Mouse (Mus musculus) midbrain, embryonic 14.5 days (tissue): Measurements from ENCODE around the gene Spsb1. TPM values are rescaled to one million over a fixed set of nuclear protein-coding genes. Genes with fewer than 3 reads are reported as not detected.

Experiments used
- ATAC-seq: fragments of 200-750 bp; cut with Nextera tagmentation; 2 replicates; pipeline ENCODE4 v1.8.0; 2017; ENCODE audit warnings: moderate number of reproducible peaks, moderate library complexity; ENCODE audit not compliant: low FRiP score, low TSS enrichment
- DNase-seq: peaks from one replicate; pipeline ENCODE4 v3.0.0-alpha.2; 2015
- H3K27ac ChIP-seq: fragments of 300-500 bp; sonication (generic); replicated peaks from 2 replicates; pipeline ENCODE4 v1.5.1; 2014; ENCODE audit warnings: mild to moderate bottlenecking, low read depth, low read length, moderate library complexity
- H3K27me3 ChIP-seq: fragments of 300-500 bp; sonication (generic); 2 replicates; pipeline ENCODE4 v1.6.1; 2014; ENCODE audit warnings: low read length, control low read depth, mixed read lengths; ENCODE audit not compliant: control insufficient read depth, insufficient read depth
- H3K36me3 ChIP-seq: fragments of 300-500 bp; sonication (generic); 2 replicates; pipeline ENCODE4 v1.6.1; 2014; ENCODE audit warnings: low read length, control low read depth; ENCODE audit not compliant: control insufficient read depth, insufficient read depth
- H3K4me1 ChIP-seq: fragments of 300-500 bp; sonication (generic); 2 replicates; pipeline ENCODE4 v1.6.1; 2014; ENCODE audit warnings: mild to moderate bottlenecking, antibody characterized with exemption, low read length, control low read depth; ENCODE audit not compliant: control insufficient read depth, insufficient read depth
- H3K4me2 ChIP-seq: fragments of 300-500 bp; sonication (generic); 2 replicates; pipeline ENCODE4 v1.6.1; 2014; ENCODE audit warnings: mild to moderate bottlenecking, low read length, moderate library complexity
- H3K4me3 ChIP-seq: fragments of 300-500 bp; sonication (generic); replicated peaks from 2 replicates; pipeline ENCODE4 v1.5.1; 2014; ENCODE audit warnings: low read depth, low read length
- H3K9ac ChIP-seq: fragments of 300-500 bp; sonication (generic); replicated peaks from 2 replicates; pipeline ENCODE4 v1.6.1; 2014; ENCODE audit warnings: mild to moderate bottlenecking, low read length, moderate library complexity
- H3K9me3 ChIP-seq: fragments of 300-500 bp; sonication (generic); 2 replicates; pipeline ENCODE4 v1.6.1; 2016; ENCODE audit warnings: low read length, control low read depth, mixed read lengths; ENCODE audit not compliant: control insufficient read depth
- WGBS: fragments of 180-500 bp; shearing (Covaris S2); extraction: QIAGEN DNeasy Blood & Tissue Kit; methylation state at CpG from one replicate; pipeline ENCODE4 v1.1.7; 2014; 5-methylcytosine and 5-hydroxymethylcytosine counted together
- polyA plus RNA-seq: library from polyadenylated mRNA; unstranded; fragments of >200 nt; fragmentation: Nextera tagmentation; extraction: Ambion mirVana; gene quantifications from 2 replicates; pipeline ENCODE4 v1.2.1, GENCODE M21; 2014

The Spsb1 gene
- polyA plus RNA-seq, 1 experiment from 2014 or later: 4.2 TPM

DNA sequence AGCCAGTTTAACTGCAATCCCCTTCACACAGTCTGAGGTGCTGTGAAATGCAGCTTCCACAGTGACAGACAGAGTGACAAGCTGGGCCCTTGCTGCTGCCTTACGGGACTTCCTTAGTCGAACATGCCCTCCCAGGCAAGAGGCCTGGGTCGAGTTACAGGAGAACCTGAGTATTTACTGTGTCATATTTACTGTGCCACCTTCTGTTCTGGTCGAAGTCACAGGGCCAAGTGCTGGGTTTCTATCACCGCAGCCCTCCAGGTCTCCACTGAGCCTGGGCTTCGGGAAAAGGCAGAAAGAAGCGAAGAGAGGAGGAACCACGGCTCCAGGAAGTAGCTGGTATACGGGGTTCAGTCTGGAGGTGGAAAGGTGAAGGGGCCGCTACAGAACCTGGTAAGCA lies 43.2 kb upstream of the Spsb1 start:
- Histone ChIP-seq H3K4me2 (no peak overlapping the region), H3K4me3 (no peak overlapping the region), H3K4me1 (no peaks in the 10 kb centered on the region), H3K9ac (no peak overlapping the region), H3K36me3 (no peaks in the 10 kb centered on the region), H3K27me3 (no peaks in the 10 kb centered on the region), H3K9me3 (no peaks in the 10 kb centered on the region), H3K27ac (no peak overlapping the region)
- ATAC-seq (no peak), DNase-seq (no peak)
- WGBS: 83% methylated on average over 10 of the region's 10 CpGs

DNA sequence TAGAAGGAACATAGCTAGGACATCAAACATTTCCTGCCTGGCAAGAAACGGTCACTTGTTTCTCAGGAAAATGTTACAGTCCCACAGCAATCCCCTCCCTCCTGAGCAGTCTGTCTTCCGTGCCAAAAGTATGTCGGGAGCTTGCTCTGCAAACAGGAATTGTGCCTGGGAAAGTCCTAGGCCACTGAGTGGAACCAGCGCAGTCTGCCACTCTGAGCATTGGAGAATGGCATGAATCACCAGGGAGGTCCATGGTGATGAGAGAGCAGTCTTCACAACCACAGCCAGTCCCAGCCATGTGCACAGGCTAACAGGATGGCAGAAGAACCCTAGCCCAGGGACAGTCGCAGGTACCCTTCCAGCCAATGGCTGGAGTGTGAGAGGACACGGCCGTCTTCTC lies 41.6 kb upstream of the Spsb1 start:
- Histone ChIP-seq H3K9ac (no peak overlapping the region), H3K27me3 (no peaks in the 10 kb centered on the region), H3K36me3 (no peaks in the 10 kb centered on the region), H3K4me3 (no peak overlapping the region), H3K27ac (no peak overlapping the region), H3K4me1 (no peaks in the 10 kb centered on the region), H3K4me2 (no peak overlapping the region), H3K9me3 (no peaks in the 10 kb centered on the region)
- DNase-seq: no peak
- no peak for ATAC-seq
- WGBS: 79% methylated on average over 7 of the region's 7 CpGs

DNA sequence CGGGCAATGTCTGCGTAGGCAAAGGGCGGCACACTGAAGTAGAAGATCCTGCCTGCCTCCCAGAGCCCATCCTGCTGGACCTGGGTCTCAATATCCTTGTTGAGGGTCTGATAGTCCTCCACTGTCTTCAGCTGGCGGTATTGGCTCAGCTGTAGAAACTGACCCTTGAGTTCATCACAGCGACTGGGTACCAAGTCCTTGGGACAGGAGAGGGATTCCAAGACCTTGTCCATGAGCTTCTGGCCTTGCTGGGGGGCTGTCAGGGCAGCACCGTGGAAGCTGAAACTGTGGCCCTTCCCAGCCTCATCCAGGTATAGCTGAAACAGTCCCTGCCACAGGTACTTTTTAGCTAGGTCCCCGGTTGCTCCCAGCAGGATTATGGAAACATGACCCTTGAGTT lies 41.1 kb upstream of the Spsb1 start:
- Histone ChIP-seq H3K4me1 (peaks cover under 1% of the 10 kb centered on the region; the same call in 1 of the 2 replicates), H3K4me3 (no peak overlapping the region), H3K9me3 (no peaks in the 10 kb centered on the region), H3K27ac (no peak overlapping the region), H3K27me3 (no peaks in the 10 kb centered on the region), H3K36me3 (no peaks in the 10 kb centered on the region), H3K9ac (no peak overlapping the region), H3K4me2 (no peak overlapping the region)
- ATAC-seq (no peak), DNase-seq (no peak)
- 93% methylated on average over 7 of the region's 7 CpGs for WGBS

DNA sequence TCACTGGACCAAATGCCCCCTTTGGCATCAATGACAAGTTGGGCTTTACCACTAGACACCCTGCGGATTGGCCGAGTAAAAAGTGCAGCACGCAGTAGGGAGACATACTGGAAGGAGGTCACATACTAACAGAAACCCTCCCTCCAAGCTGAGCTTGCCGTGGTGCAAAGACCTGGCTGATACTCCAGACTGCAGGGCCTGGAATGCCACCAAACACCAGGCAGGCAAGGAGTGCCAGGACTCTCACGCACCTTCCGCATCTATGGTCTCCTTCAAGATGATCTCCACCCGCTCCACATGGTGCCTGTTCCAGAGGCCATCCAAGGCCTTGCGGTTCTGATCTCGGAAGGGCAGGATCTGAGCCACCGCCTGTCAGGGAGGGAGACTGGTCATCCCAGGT lies 39.4 kb upstream of the Spsb1 start:
- Histone ChIP-seq H3K27ac (no peak overlapping the region), H3K4me1 (peaks cover 14% of the 10 kb centered on the region), H3K4me2 (no peak overlapping the region), H3K4me3 (no peak overlapping the region), H3K27me3 (no peaks in the 10 kb centered on the region), H3K36me3 (no peaks in the 10 kb centered on the region), H3K9ac (no peak overlapping the region), H3K9me3 (no peaks in the 10 kb centered on the region)
- ATAC-seq: no peak
- 89% methylated on average over 10 of the region's 10 CpGs for WGBS
- no peak for DNase-seq

DNA sequence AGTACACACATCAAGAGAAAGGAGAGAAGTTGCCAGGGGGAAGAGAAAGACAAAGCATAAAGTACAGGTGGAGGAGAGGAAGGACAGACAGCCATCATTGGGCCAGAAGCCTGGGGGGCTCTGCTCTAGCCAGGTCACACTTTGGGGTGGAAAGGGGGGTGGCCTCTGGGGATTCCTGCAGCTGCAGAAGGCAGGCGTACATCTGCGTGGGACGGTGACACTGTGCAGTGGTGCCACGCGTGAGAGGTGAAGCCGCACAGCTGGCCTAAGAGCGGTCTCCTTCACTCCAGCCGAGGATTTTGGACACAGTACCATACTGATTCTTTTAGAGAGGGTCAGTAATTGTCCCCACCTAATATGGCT lies 37.8 kb upstream of the Spsb1 start:
- no peak for DNase-seq
- 92% methylated on average over 8 of the region's 8 CpGs for WGBS
- no peak overlapping the region for H3K4me3 ChIP-seq
- peaks cover 23% of the 10 kb centered on the region for H3K4me1 ChIP-seq
- no peaks in the 10 kb centered on the region for H3K27me3 ChIP-seq
- ATAC-seq: no peak
- H3K36me3 ChIP-seq: no peaks in the 10 kb centered on the region
- H3K4me2 ChIP-seq: no peak overlapping the region
- no peak overlapping the region for H3K9ac ChIP-seq
- no peak overlapping the region for H3K27ac ChIP-seq
- H3K9me3 ChIP-seq: no peaks in the 10 kb centered on the region

DNA sequence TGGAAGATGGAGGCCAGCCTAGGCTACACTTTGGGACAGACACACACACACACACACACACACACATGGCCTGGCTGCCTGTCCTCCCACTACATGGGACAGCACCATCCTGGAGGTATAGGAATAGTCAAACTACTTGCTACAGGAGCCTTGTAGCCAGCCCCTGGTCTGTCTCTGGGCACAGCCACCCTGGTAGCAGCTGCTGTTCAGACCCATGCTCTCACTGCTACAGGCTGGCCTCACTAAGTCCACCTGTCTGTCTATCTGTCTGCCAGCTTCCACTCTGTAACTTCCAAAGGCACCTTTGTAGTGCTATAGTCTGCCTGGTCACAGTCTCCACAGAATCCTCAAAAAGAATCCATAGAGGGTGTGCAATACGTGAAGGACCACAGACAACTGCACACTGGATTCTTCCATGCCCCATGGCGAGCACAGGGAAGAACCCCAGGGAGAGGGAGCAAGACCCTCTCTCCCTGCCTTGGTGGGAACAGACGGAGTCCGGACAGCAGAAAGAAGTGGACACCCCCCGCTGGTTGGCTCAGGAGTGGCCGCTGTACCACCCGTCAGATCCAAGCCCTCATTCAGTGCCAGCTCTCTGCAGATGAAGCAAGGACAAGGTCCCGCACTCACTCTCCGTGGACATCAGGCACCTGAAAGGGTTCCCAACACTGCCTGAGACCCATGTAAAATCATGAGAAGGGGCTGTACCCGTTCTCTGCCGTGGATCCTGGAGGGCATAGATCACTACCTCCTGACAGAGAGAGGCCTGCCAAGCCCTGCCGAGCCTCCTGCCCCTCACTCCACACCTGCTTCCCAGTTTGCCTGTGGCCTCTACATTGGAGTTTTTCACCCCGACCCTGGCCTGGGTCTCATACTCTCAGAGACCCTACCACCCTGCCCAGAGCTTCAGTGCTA lies 37.2 kb upstream of the Spsb1 start:
- WGBS: 69% methylated on average over 13 of the region's 13 CpGs
- Histone ChIP-seq H3K36me3 (no peaks in the 10 kb centered on the region), H3K4me3 (no peak overlapping the region), H3K4me2 (no peak overlapping the region), H3K27me3 (no peaks in the 10 kb centered on the region), H3K4me1 (peaks cover 23% of the 10 kb centered on the region), H3K9me3 (no peaks in the 10 kb centered on the region), H3K9ac (no peak overlapping the region), H3K27ac (no peak overlapping the region)
- DNase-seq (no peak), ATAC-seq (no peak)

DNA sequence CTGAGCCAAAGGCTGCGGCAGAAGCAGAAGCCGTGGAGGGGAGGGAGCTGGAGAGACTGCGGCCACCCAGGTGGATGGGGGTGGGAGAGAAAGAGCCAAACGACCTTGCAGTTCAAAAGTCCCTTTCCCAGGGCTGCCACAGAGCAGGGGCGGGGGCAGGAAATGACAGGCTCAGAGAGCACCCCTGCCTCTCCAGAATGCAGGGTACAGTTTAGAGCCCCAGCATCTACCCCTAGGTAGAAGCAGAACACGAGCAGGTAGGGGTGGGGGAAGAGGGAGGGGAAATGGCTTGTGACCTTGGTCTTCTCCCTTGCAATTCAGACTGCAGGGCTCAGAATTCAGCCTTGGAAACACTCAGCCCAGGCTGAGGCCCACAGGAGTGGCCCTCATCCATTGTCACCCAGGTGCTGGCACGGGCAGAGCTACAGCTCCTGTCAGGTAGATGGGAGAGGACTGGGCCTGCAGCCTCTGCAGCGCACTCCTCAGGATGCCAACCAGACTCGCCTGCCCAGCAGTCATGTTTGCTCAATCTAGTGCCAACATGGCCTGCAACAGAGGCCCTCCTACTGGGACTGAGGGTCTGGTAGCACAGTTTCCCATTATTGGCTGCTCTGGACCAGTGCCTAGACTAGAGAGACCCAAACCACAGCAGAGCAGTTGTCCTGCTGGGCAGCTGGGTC lies 36.3 kb upstream of the Spsb1 start:
- Histone ChIP-seq H3K36me3 (no peaks in the 10 kb centered on the region), H3K4me1 (peaks cover 23% of the 10 kb centered on the region), H3K9me3 (no peaks in the 10 kb centered on the region), H3K9ac (peak overlapping the region; percentile 29; the same call in 1 of the 2 replicates), H3K4me3 (no peak overlapping the region), H3K4me2 (no peak overlapping the region), H3K27me3 (no peaks in the 10 kb centered on the region), H3K27ac (no peak overlapping the region)
- 31% methylated on average over 9 of the region's 9 CpGs for WGBS
- no peak for ATAC-seq
- DNase-seq: no peak

DNA sequence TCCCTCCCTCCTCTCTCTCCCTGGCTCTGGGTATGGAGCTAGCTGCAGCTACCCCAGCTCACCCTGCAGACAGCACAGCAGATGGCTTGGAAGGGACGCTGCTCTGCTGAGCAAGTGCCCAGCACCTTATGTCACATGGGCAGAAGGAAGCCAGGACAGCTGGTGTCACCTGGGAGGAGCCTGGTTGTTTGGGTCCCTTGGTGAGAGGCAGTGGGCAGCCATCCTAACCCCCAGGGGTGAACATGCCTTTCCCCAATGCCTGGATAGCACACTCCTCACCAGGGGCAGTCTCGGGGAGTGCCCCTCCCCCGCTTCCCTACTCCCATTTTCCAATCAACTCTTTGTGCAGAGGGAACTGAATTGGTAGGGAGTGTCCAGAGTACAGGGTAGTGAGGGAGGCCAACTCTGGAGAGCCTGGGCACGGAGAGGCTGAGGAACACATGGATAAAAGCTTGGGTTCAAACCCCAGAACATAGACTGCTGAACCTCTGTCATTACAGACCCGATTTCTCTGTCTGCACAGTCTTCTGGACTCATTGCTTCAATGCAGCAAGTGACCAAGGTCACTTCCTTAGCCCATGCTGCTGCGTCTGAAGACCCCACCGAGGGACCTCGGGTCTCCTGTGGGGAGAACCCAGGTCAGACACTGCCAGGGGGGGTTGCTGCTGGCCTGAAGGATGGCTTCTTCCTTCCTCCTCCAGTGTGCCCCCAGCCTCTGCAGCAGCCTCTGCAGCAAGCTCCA lies 35.5 kb upstream of the Spsb1 start:
- H3K4me1 ChIP-seq: peaks cover 23% of the 10 kb centered on the region
- peak; percentile 39 for DNase-seq
- no peaks in the 10 kb centered on the region for H3K27me3 ChIP-seq
- H3K9ac ChIP-seq: peak overlapping the region; percentile 29; the same call in 1 of the 2 replicates
- H3K4me3 ChIP-seq: no peak overlapping the region
- no peak for ATAC-seq
- WGBS: 10% methylated on average over 8 of the region's 8 CpGs
- H3K27ac ChIP-seq: no peak overlapping the region
- H3K36me3 ChIP-seq: no peaks in the 10 kb centered on the region
- H3K4me2 ChIP-seq: no peak overlapping the region
- no peaks in the 10 kb centered on the region for H3K9me3 ChIP-seq
